Mouse (Mus musculus): ENCODE measurements at regions not wholly inside any gene's neighbourhood (a gene's known extent, or its start where the extent isn't known, plus 50 kb on each side); places are given as distances from the start of the nearest gene placed in this dataset.
"Not testable (repeated sequence)": the region's sequence is repeated elsewhere in the genome, so short reads cannot be mapped to it uniquely, and the experiment has no call there.

DNA sequence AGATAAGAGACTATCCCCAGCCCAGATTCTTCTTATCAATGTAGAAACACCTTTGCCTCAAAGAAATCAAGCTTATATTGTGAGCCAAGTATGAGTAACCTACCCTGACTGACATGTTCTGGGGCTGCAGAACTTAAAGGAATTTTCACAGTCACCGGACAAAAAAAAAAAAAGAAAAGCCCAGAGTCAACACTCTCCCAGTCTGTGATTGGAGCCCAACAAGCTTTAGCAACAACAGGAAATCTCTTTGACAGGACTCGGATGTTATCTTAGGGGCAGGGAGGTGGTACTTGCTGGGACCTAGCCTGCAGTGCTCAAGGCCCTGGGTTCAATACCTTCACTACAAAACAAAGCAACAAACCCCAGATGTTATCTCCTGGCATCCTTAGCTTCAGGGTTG is 114.2 kb downstream of the Nectin1 start:
- no peak for DNase-seq

DNA sequence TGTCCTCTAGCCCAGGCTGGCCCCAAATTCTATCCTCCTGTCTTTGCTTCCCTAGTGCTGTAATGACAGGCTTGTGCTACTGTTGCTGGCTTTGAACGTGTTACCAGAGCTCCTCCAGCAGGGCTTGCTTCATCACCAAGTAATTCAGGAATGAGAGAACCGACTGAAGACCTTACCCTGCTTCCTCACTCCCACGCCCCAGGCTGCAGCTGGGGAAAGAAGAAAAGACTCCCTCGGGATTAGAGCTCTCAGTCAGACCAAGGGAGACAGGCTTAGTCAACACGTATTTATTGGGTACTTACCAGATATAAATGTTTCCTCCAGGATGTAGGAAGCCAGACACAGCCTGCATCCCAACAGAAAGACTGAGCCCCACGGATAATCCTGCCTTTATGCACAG is 115.0 kb downstream of the Nectin1 start:
- DNase-seq: no peak

DNA sequence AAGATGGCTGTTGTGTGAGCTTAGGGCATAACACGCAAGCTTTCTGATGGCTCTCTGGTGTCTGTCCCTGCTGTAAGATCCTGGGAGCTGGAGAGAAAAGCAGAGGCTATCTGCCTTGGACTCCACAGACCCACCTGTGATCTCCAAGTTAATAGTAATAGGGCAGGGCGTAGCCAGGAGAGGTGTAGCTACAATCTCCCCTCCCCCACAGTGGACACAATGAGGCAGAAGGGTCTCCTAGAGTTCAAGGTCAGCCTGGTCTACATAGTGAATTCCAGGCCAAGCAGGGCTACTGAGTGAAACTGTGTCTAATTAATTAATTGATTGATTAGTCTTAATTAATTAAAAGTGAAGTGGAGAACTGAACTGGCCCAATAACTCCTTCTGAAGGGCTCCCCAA is 116.5 kb downstream of the Nectin1 start:
- no peak for DNase-seq

DNA sequence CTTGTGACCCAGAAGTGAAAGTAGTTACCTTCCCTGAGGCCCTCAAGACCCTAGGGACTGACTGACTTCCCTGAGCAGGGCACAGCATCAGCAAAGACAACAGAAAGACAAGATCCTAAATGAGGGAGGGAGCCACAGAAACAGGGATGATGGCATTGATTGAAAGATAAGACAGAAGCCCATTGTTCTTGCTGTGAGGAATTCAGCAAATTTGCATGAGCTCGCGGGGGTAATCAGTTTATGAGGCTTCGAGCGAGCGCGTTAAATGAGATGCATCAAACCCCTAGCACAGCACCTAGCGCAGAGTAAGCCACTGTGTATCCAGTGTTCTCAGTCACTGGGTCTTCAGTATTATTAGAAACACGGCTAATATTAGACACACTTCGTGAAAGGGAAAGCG is 117.6 kb downstream of the Nectin1 start:
- DNase-seq: no peak

DNA sequence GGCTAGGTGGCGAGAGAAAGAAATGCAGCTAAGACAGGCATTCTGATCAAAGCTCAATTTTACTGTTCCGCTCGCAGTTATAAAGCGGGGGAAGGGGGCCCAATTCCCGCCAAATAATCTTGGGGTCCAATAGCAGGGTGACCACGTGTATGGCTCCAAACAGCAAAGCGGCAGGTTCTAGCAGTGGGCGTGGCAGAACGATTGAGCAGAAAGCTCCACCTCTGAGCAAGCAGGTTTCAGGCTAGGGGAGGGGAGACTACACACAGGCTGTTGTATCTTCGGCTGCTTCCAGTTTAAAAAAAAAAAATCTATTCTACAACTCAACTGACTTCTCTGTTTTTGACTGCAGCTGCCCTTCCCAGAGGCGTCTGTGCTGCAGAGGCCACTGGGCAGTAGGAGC is 118.2 kb downstream of the Nectin1 start:
- DNase-seq: not testable (repeated sequence)

DNA sequence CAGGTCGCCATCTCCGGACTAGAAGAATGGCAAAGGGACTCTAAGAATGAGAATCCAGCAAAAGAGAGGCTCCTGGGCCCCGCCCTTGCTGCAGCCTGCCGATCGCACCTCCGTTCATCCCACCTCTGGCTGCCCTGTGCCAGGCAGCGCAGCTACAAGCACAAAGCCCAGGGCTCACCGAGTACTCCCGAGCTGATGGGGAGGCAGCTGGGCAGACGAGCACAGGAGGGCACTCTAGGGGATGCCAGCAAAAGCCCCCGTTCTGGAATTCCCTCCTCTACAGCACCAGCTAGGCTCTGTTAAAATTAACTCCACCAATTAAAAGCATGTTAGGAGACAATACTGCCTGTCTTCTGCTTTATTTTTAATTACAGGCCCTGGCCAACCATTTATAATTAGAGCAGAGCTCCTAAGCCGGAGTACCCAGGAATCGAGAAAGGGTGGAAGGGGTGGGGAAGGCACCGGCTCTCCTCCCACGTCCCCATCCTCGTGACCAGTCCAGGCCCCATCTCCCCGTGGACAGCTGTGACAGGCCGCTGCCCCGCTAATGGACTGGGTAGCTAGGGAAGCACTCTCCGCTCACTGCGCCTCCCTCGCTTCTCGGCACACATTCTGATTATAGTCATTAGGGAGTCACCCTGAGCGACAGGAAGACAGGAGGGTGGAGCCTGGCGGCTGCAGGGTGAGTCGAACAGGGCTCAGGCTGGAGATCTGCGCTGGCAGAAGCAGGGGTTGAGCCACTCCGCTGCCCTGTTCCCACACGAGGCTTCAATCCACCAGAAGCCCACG is 120.0 kb downstream of the Nectin1 start:
- DNase-seq: no peak

DNA sequence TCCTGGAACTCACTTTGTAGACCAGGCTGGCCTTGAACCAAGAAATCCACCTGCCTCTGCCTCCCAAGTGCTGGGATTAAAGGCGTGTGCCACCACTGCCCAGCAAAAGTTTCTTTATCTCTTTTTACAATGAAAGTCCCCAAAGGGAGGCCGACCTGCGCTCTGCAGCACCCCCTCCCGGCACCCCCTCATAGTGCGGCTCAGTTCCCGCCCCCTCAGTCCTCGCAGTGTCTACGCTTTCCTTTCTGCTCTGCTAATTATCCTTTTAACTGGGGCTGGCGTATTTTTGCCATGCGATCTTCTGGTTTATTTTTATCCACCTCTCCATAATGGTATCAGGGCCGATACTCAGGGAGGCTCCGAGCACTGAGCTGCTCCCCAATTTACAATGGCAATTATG is 123.0 kb downstream of the Nectin1 start:
- no peak for DNase-seq

DNA sequence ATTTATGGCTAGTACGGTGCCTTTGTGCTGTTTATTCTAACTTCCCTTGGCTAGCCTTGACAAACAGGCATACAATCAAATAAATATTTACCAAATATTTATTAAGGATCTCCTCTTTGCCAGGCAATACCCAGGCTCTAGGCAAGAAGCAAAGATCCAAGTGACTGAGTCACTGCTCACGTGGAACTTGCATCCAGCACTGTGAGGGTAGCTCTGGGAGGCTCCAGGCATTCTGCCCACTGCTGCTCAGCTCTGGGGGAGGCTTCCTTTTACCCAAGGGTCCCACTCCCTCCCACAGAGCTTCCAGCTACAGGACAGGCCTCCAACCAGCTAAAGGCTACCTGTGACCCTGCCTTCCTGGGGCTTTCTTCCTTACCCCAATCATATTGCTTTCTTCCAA is 130.1 kb downstream of the Nectin1 start:
- DNase-seq: no peak

DNA sequence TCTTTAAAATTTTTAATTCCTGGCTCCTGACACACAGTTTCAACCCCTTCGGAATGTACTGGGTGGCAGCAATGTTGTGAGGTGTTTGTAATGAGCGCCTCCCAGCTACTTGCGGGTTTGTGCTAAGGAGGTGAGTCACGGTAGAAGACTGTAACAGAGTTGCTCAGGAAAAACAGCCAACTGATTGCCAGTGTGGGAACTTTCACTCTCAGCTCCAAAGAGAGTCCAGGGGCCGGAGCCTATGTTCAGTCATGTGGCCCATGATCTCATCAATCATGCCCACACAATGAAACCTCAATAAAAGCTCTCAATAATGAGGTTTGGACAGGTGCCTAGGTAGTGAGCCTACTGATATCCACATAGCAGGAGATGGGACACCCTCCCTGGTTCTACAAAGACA is 130.5 kb downstream of the Nectin1 start:
- DNase-seq: no peak

DNA sequence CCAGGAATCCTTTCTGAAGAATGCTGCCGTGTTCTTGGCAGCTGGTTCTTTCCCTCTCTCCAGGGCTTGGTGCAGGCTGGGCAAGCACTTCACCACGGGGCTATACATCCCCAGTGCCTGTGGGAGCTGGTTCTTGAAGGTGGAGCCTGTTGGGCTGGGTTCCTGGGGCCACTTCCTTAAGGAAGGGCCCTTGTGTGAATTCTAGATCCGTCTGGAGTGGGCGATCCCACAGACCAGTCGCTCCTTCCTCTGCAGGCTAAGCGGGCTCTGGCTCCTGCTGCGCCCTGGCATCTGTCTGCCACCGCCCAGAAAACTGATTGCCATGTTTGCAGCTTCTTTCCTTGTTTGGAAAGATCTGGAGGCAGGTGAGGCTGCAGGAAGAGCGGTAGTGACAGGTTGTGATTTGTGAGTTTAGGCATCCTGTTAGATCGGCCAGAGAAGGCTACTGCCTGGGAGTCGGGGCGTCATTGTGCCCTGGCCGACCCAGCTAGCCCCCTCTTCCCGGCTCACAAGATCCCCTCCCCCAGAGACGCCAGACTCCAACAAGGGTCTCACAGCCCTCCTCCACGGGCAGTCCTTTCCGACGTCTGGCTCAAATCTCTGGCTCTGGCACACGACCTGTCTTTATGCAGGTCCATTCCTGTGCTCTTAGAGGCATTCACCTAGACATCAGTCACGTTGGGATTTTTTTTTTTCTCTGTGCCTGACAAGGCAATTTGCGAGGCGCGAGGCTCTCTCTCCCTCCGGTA is 135.6 kb downstream of the Nectin1 start:
- no peak for DNase-seq

DNA sequence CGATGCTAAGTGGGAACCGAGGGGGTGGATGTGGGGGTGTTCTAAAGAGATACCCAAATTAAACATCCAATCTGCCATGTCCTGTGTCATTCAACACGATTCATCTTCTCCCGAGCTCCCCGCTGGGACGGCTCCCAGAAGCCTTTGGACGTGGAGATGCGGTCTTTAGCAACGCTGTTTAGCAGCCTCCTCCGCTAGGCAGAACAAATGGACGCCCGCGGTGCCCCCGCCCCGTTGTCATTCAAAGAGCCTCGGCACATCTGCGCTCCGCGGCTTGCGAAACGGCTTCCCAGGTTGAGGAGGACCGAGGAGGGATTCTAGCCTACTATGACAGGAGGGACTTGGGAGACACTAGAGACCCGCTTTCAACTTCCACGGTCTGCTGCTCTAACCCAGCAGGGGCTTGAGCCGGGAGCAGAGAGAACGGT is 136.2 kb downstream of the Nectin1 start:
- no peak for DNase-seq

DNA sequence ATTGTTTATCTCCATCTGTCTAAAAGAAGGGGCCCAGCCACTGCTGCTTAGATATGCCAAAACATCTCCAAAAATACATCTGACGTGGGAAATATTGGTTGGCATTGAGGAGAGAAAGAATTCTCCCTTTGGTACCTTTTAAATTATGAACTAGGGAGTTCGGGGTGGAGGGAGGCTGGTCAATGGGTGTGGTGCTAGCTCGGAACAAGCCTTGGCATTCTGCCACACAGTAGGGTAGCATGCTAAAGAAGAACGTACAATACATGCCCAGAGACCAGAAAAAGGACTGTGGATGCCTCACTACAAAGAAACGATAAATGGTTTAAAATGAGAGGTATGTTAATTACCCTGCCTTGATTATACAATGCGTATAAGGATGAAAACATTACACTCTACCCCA is 149.3 kb downstream of the Nectin1 start:
- DNase-seq: no peak

DNA sequence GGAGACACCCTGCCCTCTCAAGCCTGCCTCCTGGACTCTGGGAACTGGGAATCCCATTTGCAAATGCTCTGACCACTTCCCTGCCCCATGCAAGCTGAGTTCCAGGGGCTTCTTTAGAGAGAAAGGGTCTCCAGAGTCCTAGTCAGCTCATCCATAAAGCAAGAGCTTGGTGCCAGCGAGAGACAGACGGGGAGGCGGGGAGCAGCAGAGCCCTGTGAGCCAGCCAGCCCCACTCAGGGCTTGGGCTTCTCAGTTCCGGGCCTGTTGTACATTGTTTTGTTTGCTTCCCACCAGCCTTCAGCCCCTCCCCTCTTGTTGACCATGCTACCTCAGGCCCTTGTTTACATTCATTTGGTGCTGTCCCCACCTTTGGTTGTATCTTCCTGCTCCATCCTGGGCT is 143.9 kb upstream of the Thy1 start:
- DNase-seq: no peak

DNA sequence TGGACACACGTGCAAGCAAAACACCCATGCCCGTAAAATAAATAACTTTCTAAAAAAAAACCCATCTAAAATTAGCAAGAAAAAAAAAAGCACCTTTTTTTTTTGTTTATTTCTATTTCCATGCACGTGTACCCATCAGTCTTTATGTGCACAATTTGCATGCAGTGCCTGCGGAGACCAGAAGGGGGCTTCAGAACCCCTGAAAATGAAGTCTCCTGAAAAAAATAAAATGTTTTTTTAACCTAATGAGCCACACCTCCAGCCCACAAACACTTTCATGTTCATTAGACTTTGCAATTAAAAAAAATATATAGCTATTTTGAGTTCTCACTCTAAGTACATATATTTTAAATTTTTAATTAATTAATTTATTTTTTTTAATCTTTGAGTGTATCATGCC is 134.9 kb upstream of the Thy1 start:
- DNase-seq: no peak

DNA sequence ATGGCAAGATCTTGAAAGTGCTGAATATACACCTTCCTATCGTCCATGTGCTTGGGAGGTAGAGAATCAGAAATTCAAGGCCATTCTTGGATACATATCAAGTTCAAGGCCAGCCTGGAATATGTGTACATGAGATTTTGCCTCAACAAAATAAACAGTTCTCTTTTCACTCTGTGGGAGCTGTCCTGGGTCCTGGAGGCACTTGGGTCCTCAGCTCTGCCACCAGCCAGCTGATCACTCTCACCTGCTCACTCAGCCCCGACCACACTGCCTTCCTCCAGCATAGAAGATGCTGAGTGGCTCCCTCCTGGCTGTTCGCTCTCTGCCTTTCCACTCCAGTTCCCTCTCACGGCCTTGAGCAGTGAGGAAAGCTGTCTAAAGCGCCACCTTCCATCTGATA is 128.2 kb upstream of the Thy1 start:
- DNase-seq: no peak

DNA sequence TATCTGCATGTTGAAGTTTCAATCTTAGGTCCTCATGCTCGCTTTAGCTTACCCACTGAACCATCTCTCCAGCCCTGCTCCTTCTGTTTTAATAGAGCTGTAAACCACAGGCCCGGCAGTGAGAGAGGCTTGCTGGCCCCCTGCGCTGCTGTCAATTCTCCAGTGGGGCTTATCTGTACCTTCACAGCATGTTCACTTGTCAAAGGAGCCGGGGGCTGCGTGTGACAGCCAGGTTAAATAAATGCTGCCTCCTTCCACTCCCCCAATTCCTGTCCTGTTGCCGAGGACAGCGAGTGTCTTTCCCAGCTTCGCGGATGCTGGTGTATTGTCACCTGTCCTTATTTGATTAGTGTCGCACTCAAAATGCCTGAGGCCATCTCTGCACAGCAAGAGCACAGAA is 125.7 kb upstream of the Thy1 start:
- DNase-seq: no peak

DNA sequence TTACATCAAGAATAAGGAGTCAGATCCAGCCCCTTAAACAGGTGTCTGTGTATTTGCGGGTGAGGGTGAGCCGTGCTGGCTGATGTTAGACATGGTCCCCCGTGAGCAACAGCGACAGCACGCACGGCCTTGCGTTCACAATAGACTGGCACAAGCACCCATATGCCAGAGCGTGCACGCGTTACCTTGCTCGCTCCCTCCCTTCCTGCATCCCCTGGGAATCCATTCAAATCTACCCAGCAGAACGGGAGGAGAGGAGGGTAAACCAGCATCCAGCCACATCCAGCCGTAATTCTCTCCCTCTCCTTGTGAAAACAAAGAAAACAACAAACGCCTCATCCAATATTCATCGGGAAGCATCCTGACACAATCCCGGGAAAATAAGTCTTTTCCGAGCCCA is 124.2 kb upstream of the Thy1 start:
- no peak for DNase-seq

DNA sequence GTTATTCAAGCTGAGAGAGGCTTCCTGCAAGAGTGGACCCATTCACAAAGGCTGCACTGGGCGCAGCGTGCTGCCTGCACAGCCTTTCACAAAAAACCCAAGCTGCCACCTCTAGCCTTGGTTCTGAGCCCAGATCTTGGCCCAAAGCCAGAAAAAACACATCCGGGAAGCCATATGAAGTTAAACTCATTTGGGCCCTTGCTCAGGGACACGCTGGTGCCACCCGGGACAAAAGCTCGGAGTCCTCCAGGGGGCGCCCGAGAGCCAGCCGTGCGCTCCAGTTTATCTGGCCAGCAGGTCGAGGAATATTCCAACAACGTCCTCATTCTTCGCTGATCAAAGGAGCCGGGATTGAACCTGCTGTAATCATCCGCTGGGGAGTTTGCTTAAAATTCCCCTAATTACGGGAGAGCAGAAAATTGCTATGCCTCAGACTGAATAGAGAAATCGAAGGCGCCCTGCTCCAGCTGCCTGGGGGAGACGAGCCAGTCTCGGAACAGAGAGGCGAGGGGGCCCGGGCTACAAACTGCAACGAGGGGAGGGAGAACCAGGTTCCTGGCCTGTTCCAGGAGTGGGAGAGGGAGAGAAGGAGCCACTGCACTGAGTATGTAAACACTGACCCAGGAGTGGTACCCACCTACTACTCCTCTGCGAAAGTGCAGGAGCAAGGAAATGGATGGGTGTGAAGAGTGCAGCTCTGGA is 123.0 kb upstream of the Thy1 start:
- peak; percentile 11 to 19 for DNase-seq

DNA sequence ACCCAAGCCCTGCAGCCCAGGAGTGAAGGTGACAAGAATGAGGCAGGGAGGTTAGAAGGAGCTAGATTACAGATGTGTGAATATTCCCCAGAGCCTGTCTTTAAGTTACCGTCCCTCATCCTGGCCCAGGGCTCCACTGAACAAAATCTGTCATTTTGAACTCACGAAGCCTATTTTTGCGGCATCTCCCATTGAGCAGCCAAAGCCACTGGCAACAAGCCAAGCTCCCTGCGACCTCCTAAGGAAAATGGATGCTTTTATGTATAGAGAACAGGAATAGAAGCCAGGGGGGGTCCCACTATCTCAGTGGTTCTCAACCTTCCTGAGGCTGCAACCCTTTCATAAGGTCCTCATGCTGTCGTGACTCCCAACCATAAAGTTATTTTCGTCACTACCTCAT is 121.0 kb upstream of the Thy1 start:
- DNase-seq: no peak

DNA sequence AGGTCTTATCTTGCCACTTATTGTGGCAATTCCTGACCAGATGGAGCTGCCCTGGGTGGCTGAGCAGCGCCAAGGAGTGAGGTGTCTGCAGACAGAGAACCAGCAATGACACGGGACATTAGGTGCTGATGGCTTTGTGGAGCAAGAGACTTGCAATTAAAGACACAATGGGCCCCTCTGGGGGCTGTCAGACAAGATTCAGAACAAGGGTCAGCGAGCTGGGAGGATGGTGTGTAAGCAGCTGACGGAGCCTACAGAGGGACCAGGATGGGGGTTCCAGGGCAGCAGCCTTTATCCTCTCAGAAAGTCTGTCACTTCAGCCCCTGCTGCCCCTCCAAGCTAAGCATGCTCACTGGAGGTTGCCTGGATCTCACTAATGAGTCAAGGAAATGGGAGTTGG is 120.1 kb upstream of the Thy1 start:
- no peak for DNase-seq

DNA sequence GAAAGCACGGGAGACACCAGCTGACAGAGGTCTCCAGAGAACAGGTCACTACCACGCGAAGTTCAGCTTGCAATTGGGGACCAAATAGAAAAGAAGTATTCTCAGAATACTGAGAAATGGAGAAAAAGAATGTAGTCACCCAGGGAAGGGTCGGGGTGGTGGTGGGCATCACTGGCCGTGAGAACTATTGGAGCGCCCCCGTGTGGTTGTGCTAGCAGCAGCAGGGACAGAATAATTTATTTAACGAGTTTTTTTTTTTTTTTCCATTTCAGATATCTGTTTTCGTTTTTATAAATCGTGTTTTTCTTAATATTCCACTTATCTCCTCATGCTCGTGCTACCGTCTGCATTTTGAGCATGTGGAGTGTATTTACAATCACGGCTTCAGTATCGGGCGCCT is 118.4 kb upstream of the Thy1 start:
- no peak for DNase-seq

DNA sequence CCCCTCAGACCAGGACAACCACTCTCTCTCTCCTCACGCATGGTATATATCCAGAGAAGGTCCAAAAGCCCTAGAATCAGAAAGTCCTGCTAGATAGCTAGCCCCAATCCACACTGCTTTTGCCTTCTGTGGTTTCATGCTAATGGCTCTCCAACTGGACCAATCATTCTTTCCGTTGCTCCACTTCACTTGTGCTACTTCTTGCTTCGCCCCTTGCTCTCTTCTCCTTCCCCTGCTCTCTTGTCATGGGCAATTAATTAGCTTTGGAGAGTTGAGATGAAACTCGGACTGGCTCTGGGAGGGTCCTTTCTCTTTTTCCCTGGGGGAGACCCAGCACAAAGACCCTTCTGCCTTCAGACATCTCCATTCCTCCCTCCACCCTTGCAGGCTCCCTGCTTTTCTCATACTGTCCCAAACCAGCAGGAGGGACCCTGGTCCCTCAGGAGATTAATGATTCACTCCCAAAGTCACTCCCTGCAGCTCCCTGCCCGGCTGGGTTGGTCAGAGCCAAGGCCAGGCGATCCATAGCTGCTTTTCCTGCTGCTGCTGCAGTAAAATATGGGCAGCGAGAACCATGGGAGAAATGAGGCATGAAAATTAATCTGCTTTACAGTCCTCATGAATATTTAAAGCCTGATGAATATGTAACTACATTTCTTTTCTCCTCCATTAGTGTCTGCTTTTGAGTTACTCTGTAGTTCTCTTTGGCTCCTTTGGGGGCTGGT is 113.7 kb upstream of the Thy1 start:
- DNase-seq: no peak

DNA sequence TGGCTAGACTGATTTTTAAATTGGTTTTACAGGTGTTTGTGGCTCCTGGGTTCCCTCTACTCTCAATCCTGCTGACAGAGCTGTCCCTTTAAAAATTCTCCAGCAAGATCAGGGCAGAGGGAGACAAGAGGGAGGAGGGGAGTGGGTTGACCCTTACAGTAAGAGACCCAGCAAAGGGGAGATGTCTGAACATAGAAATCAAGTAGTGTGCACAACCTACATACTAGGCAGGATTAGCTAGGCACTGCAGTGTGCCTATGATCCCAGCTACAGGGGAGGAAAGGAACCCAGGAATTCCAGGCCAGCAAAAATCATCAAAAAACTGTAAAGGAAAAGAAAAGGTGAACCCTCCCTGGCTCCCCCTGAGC is 113.2 kb upstream of the Thy1 start:
- no peak for DNase-seq
